8 mouse cellular contexts compared by ENCODE assay signal in the genomic region with DNA sequence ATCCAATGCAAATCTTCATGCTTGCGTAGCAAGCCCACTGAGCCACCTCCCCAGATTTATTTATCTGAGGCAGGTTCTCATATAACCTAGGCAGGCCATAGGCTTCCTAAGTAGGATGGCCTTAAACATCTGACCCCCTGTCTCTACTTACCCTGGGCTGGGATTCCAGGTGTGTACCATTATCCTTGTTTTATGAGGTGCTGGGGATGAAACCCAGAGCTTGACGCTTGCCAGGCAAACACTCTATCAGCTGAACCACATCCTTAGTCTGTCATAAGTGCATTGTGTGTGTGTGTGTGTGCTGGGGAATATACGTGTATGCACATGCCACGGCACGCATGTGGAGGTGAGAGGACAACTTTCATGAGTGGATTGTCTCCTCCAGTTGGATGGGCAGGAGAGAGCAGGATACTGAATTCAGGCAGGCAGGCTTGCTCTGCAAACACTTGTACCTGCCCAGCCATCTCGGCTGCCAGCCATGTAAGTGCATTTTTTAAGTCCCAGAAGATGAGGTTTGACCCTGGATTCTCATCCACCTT. TPM values are rescaled to one million over a fixed set of nuclear protein-coding genes. Genes with fewer than 3 reads are reported as not detected.
DNase-seq lines count a peak whose midpoint lies in the region; ATAC-seq and TF ChIP-seq lines count a peak whose summit lies in the region.

No protein-coding gene starts in this region.

- H3K4me1 ChIP-seq in erythroblast, embryonic 14.5 days (ENCODE audit: control insufficient read depth), result peaks cover 77% of the 10 kb centered on the region
- 0 out of 2 replicates have a peak, but pooled peaks cover 7% of the 10 kb centered on the region for H3K4me1 ChIP-seq in lung, embryonic 14.5 days (ENCODE audit: insufficient read depth)
- H3K4me1 ChIP-seq in limb, embryonic 10.5 days, result peaks cover 48% of the 10 kb centered on the region
- H3K4me1 ChIP-seq in neural tube, embryonic 15.5 days, result peaks cover 12% of the 10 kb centered on the region

- ATAC-seq in erythroblast, adult 5-6 weeks (replicated peaks; ENCODE audit: low FRiP score, poor library complexity, severe bottlenecking), result no peak
- ATAC-seq in lung, embryonic 14.5 days (ENCODE audit: insufficient read depth), result no peak
- no peak for ATAC-seq in neural tube, embryonic 15.5 days (ENCODE audit: low FRiP score)

- DNase-seq in lung, embryonic 14.5 days, result no peak
- DNase-seq in lung, postnatal 25 days (ENCODE audit: low spot score), result no peak
- DNase-seq in limb, embryonic 10.5 days (ENCODE audit: low spot score), result peak; percentile 67
- DNase-seq in ovary, postnatal 36 days (ENCODE audit: low spot score), result no peak
- DNase-seq in adrenal gland, postnatal 14 days, result no peak

- H3K9me3 ChIP-seq in erythroblast, embryonic 14.5 days (ENCODE audit: control insufficient read depth, low read length), result no peaks in the 10 kb centered on the region
- H3K9me3 ChIP-seq in lung, embryonic 14.5 days (ENCODE audit: low read depth, low read length), result no peaks in the 10 kb centered on the region
- H3K9me3 ChIP-seq in limb, embryonic 10.5 days (replicated peaks), result no peaks in the 10 kb centered on the region
- H3K9me3 ChIP-seq in neural tube, embryonic 15.5 days (replicated peaks), result no peaks in the 10 kb centered on the region

- H3K4me3 ChIP-seq in erythroblast, embryonic 14.5 days (replicated peaks), result peak overlapping the region; percentile 82
- peak overlapping the region; percentile 52 for H3K4me3 ChIP-seq in lung, embryonic 14.5 days (ENCODE audit: low read depth, low read length)
- H3K4me3 ChIP-seq in limb, embryonic 10.5 days, result peak overlapping the region; percentile 17; the same call in 1 of the 2 replicates
- no peak overlapping the region for H3K4me3 ChIP-seq in neural tube, embryonic 15.5 days (replicated peaks)

- WGBS in lung, embryonic 14.5 days, result 72% methylated on average over 6 of the region's 6 CpGs
- WGBS in limb, embryonic 10.5 days, result 50% methylated on average over 6 of the region's 6 CpGs
- WGBS in neural tube, embryonic 15.5 days, result 98% methylated on average over 6 of the region's 6 CpGs

- H3K36me3 ChIP-seq in erythroblast, embryonic 14.5 days (ENCODE audit: control insufficient read depth), result peaks cover 77% of the 10 kb centered on the region
- H3K36me3 ChIP-seq in lung, embryonic 14.5 days (ENCODE audit: insufficient read depth), result peaks cover 26% of the 10 kb centered on the region
- H3K36me3 ChIP-seq in limb, embryonic 10.5 days, result peaks cover 23% of the 10 kb centered on the region
- no peaks in the 10 kb centered on the region for H3K36me3 ChIP-seq in neural tube, embryonic 15.5 days

- no peaks in the 10 kb centered on the region for H3K27me3 ChIP-seq in erythroblast, embryonic 14.5 days (ENCODE audit: control insufficient read depth)
- H3K27me3 ChIP-seq in lung, embryonic 14.5 days (ENCODE audit: insufficient read depth, low read length), result no peaks in the 10 kb centered on the region
- H3K27me3 ChIP-seq in limb, embryonic 10.5 days (ENCODE audit: low read depth, poor library complexity, severe bottlenecking), result no peaks in the 10 kb centered on the region
- H3K27me3 ChIP-seq in neural tube, embryonic 15.5 days (replicated peaks), result peaks cover 21% of the 10 kb centered on the region

- peak overlapping the region; percentile 68 for H3K9ac ChIP-seq in lung, embryonic 14.5 days
- peak overlapping the region; percentile 34; the same call in 1 of the 2 replicates for H3K9ac ChIP-seq in neural tube, embryonic 15.5 days (replicated peaks)

- peak overlapping the region; percentile 94 for H3K27ac ChIP-seq in lung, embryonic 14.5 days (ENCODE audit: low read depth)
- peak overlapping the region; percentile 92 for H3K27ac ChIP-seq in limb, embryonic 10.5 days
- no peak overlapping the region for H3K27ac ChIP-seq in neural tube, embryonic 15.5 days (replicated peaks)

- H3K4me2 ChIP-seq in lung, embryonic 14.5 days, result peak overlapping the region; percentile 69
- no peak overlapping the region for H3K4me2 ChIP-seq in neural tube, embryonic 15.5 days

- TF ChIP-seq CTCF in lung, embryonic 14.5 days (IDR thresholded peaks at IDR 0.05; ENCODE audit: low read depth), result no peak

RNA-seq across cellular contexts. Expression of a gene that starts 1.6 kb away (rescaled TPM):
- 22.8 and 33.5 TPM in 2 replicates for polyA plus RNA-seq in erythroblast, embryonic 14.5 days (2012)
- total RNA-seq in erythroblast, adult 5-6 weeks (2015; ENCODE audit: low replicate concordance), result 68.5 and 70.1 TPM in 2 replicates
- 91.4 and 102 TPM in 2 replicates for total RNA-seq in erythroblast, adult 5-6 weeks (2017; ENCODE audit: low replicate concordance)
- polyA plus RNA-seq in lung, embryonic 14.5 days (2014; fragmentation: Nextera tagmentation; extraction: Ambion mirVana), result 132 and 137 TPM in 2 replicates
- polyA plus RNA-seq in limb, embryonic 10.5 days (2016; fragmentation: Nextera tagmentation; extraction: Ambion mirVana), result 67.5 and 81.7 TPM in 2 replicates
- polyA plus RNA-seq in neural tube, embryonic 15.5 days (2015; fragmentation: Nextera tagmentation; extraction: Ambion mirVana), result 19.1 and 52.7 TPM in 2 replicates
- 104 and 113 TPM in 2 replicates for total RNA-seq in adrenal gland, postnatal 14 days (2021)

RNA-seq across cellular contexts. Expression of a gene that starts 8.6 kb away (rescaled TPM):
- polyA plus RNA-seq in erythroblast, embryonic 14.5 days (2012), result 6.0 and 6.1 TPM in 2 replicates
- 55.7 and 57.1 TPM in 2 replicates for total RNA-seq in erythroblast, adult 5-6 weeks (2015; ENCODE audit: low replicate concordance)
- total RNA-seq in erythroblast, adult 5-6 weeks (2017; ENCODE audit: low replicate concordance), result 9.5 and 21.2 TPM in 2 replicates
- 31.0 and 31.2 TPM in 2 replicates for polyA plus RNA-seq in lung, embryonic 14.5 days (2014; fragmentation: Nextera tagmentation; extraction: Ambion mirVana)
- 19.1 and 19.7 TPM in 2 replicates for polyA plus RNA-seq in limb, embryonic 10.5 days (2016; fragmentation: Nextera tagmentation; extraction: Ambion mirVana)
- polyA plus RNA-seq in neural tube, embryonic 15.5 days (2015; fragmentation: Nextera tagmentation; extraction: Ambion mirVana), result 20.4 and 25.7 TPM in 2 replicates
- total RNA-seq in adrenal gland, postnatal 14 days (2021), result 33.9 and 40.5 TPM in 2 replicates

RNA-seq across cellular contexts. Expression of a gene that starts 22.1 kb away (rescaled TPM):
- polyA plus RNA-seq in erythroblast, embryonic 14.5 days (2012), result 14.4 and 15.6 TPM in 2 replicates
- 37.1 and 51.6 TPM in 2 replicates for total RNA-seq in erythroblast, adult 5-6 weeks (2015; ENCODE audit: low replicate concordance)
- total RNA-seq in erythroblast, adult 5-6 weeks (2017; ENCODE audit: low replicate concordance), result 44.0 and 47.3 TPM in 2 replicates
- 105 and 116 TPM in 2 replicates for polyA plus RNA-seq in lung, embryonic 14.5 days (2014; fragmentation: Nextera tagmentation; extraction: Ambion mirVana)
- polyA plus RNA-seq in limb, embryonic 10.5 days (2016; fragmentation: Nextera tagmentation; extraction: Ambion mirVana), result 109 TPM in 2 replicates
- polyA plus RNA-seq in neural tube, embryonic 15.5 days (2015; fragmentation: Nextera tagmentation; extraction: Ambion mirVana), result 145 and 147 TPM in 2 replicates
- total RNA-seq in adrenal gland, postnatal 14 days (2021), result 204 and 217 TPM in 2 replicates

RNA-seq across cellular contexts. Expression of a gene that starts 25.2 kb away (rescaled TPM):
- 0.08 and 0.09 TPM in 2 replicates for polyA plus RNA-seq in erythroblast, embryonic 14.5 days (2012)
- 1.3 and 5.0 TPM in 2 replicates for total RNA-seq in erythroblast, adult 5-6 weeks (2015; ENCODE audit: low replicate concordance)
- 0.85 and 2.1 TPM in 2 replicates for total RNA-seq in erythroblast, adult 5-6 weeks (2017; ENCODE audit: low replicate concordance)
- 22.3 and 23.4 TPM in 2 replicates for polyA plus RNA-seq in lung, embryonic 14.5 days (2014; fragmentation: Nextera tagmentation; extraction: Ambion mirVana)
- 20.2 and 25.9 TPM in 2 replicates for polyA plus RNA-seq in limb, embryonic 10.5 days (2016; fragmentation: Nextera tagmentation; extraction: Ambion mirVana)
- polyA plus RNA-seq in neural tube, embryonic 15.5 days (2015; fragmentation: Nextera tagmentation; extraction: Ambion mirVana), result 19.0 and 23.2 TPM in 2 replicates
- total RNA-seq in adrenal gland, postnatal 14 days (2021), result 38.0 and 50.4 TPM in 2 replicates

RNA-seq across cellular contexts. Expression of a gene that starts 33.6 kb away (rescaled TPM):
- 0.32 and 0.44 TPM in 2 replicates for polyA plus RNA-seq in erythroblast, embryonic 14.5 days (2012)
- total RNA-seq in erythroblast, adult 5-6 weeks (2015; ENCODE audit: low replicate concordance), result 1.5 TPM in 1 of 2 replicates, not detected in the other
- total RNA-seq in erythroblast, adult 5-6 weeks (2017; ENCODE audit: low replicate concordance), result 1.4 TPM in 1 of 2 replicates, not detected in the other
- 10.3 and 10.4 TPM in 2 replicates for polyA plus RNA-seq in lung, embryonic 14.5 days (2014; fragmentation: Nextera tagmentation; extraction: Ambion mirVana)
- polyA plus RNA-seq in limb, embryonic 10.5 days (2016; fragmentation: Nextera tagmentation; extraction: Ambion mirVana), result 9.9 and 10.3 TPM in 2 replicates
- polyA plus RNA-seq in neural tube, embryonic 15.5 days (2015; fragmentation: Nextera tagmentation; extraction: Ambion mirVana), result 21.2 and 21.5 TPM in 2 replicates
- total RNA-seq in adrenal gland, postnatal 14 days (2021), result 20.2 and 36.5 TPM in 2 replicates
